Mouse (Mus musculus) E14TG2a.4 (cell line): ENCODE data around the gene Dscaml1.

Experiments used
- H3K27me3 ChIP-seq: 2 replicates; pipeline ENCODE4 v1.6.1; 2014; ENCODE audit warnings: low read length, control low read depth; ENCODE audit not compliant: insufficient read depth
- H3K36me3 ChIP-seq: 2 replicates; pipeline ENCODE4 v1.6.1; 2014; ENCODE audit warnings: low read length, control low read depth; ENCODE audit not compliant: insufficient read depth
- H3K4me1 ChIP-seq: replicated peaks from 2 replicates; pipeline ENCODE4 v1.6.1; 2014; ENCODE audit warnings: low read depth, low read length, control low read depth
- H3K4me3 ChIP-seq: replicated peaks from 2 replicates; pipeline ENCODE4 v1.5.1; 2014; ENCODE audit warnings: mild to moderate bottlenecking, low read length
- H3K9me3 ChIP-seq: 2 replicates; pipeline ENCODE4 v1.6.1; 2014; ENCODE audit warnings: low read length, control low read depth
- CTCF ChIP-seq: conservative IDR thresholded peaks from 2 replicates; pipeline ENCODE4 v1.5.1; 2014; ENCODE audit warnings: low read length
- NANOG ChIP-seq: IDR thresholded peaks from 2 replicates; pipeline ENCODE4 v1.6.1; 2014; ENCODE audit warnings: borderline replicate concordance, low read length, mixed read lengths
- POU5F1 ChIP-seq: IDR thresholded peaks from 2 replicates; pipeline ENCODE4 v1.6.1; 2014; ENCODE audit warnings: low read length, borderline replicate concordance

Gene Dscaml1

GRCm38 (mm10) chr9:45454032-45454431 lies 27.6 kb downstream of the Dscaml1 start:
- no peaks in the 10 kb centered on the region for H3K9me3 ChIP-seq
- peaks cover 5% of the 10 kb centered on the region; the same call in 1 of the 2 replicates for H3K4me1 ChIP-seq
- H3K4me3 ChIP-seq: no peak overlapping the region
- no peaks in the 10 kb centered on the region for H3K36me3 ChIP-seq
- peaks cover 26% of the 10 kb centered on the region for H3K27me3 ChIP-seq
- TF ChIP-seq POU5F1: no peak

GRCm38 (mm10) chr9:45454889-45455610 lies 28.6 kb downstream of the Dscaml1 start:
- Histone ChIP-seq H3K9me3 (no peaks in the 10 kb centered on the region), H3K4me1 (peaks cover 5% of the 10 kb centered on the region; the same call in 1 of the 2 replicates), H3K27me3 (peaks cover 15% of the 10 kb centered on the region; the same call in 1 of the 2 replicates), H3K4me3 (no peak overlapping the region), H3K36me3 (no peaks in the 10 kb centered on the region)
- TF ChIP-seq CTCF (no peak), POU5F1 (no peak), NANOG (no peak)

- no peaks in the 10 kb centered on the region for H3K9me3 ChIP-seq
- peaks cover 6% of the 10 kb centered on the region; the same call in 1 of the 2 replicates for H3K27me3 ChIP-seq
- no peak overlapping the region for H3K4me3 ChIP-seq
- H3K4me1 ChIP-seq: peaks cover 5% of the 10 kb centered on the region; the same call in 1 of the 2 replicates
- no peak for TF ChIP-seq CTCF
- TF ChIP-seq NANOG: no peak
- no peak for TF ChIP-seq POU5F1
- H3K36me3 ChIP-seq: no peaks in the 10 kb centered on the region
These were observed 30.8 kb downstream of the Dscaml1 start for GRCm38 (mm10) chr9:45457200-45457599.

GRCm38 (mm10) chr9:45458363-45458762 lies 31.9 kb downstream of the Dscaml1 start:
- H3K36me3 ChIP-seq: no peaks in the 10 kb centered on the region
- peaks cover 5% of the 10 kb centered on the region; the same call in 1 of the 2 replicates for H3K4me1 ChIP-seq
- H3K27me3 ChIP-seq: 0 out of 2 replicates have a peak, but pooled peaks cover 2% of the 10 kb centered on the region
- H3K4me3 ChIP-seq: no peak overlapping the region
- TF ChIP-seq NANOG: no peak
- no peak for TF ChIP-seq POU5F1
- no peak for TF ChIP-seq CTCF
- no peaks in the 10 kb centered on the region for H3K9me3 ChIP-seq

GRCm38 (mm10) chr9:45465396-45466019 lies 39.1 kb downstream of the Dscaml1 start:
- H3K4me3 ChIP-seq: no peak overlapping the region
- H3K36me3 ChIP-seq: no peaks in the 10 kb centered on the region
- H3K4me1 ChIP-seq: peaks cover 10% of the 10 kb centered on the region
- no peaks in the 10 kb centered on the region for H3K9me3 ChIP-seq
- peaks cover 2% of the 10 kb centered on the region; the same call in 1 of the 2 replicates for H3K27me3 ChIP-seq
- TF ChIP-seq NANOG: no peak
- TF ChIP-seq CTCF: no peak
- TF ChIP-seq POU5F1: no peak

GRCm38 (mm10) chr9:45468235-45468634 lies 41.8 kb downstream of the Dscaml1 start:
- H3K4me1 ChIP-seq: peaks cover 20% of the 10 kb centered on the region
- H3K27me3 ChIP-seq: peaks cover 4% of the 10 kb centered on the region; the same call in 1 of the 2 replicates
- TF ChIP-seq CTCF (no peak), POU5F1 (no peak), NANOG (no peak)
- H3K36me3 ChIP-seq: no peaks in the 10 kb centered on the region
- H3K9me3 ChIP-seq: no peaks in the 10 kb centered on the region
- no peak overlapping the region for H3K4me3 ChIP-seq

GRCm38 (mm10) chr9:45470746-45471471 lies 44.5 kb downstream of the Dscaml1 start:
- no peaks in the 10 kb centered on the region for H3K36me3 ChIP-seq
- TF ChIP-seq POU5F1 (no peak), NANOG (no peak), CTCF (no peak)

GRCm38 (mm10) chr9:45471691-45472090 lies 45.3 kb downstream of the Dscaml1 start:
- TF ChIP-seq CTCF (no peak), NANOG (no peak), POU5F1 (no peak)
- H3K27me3 ChIP-seq: peaks cover 4% of the 10 kb centered on the region
- no peak overlapping the region for H3K4me3 ChIP-seq
- peaks cover 13% of the 10 kb centered on the region for H3K4me1 ChIP-seq
- H3K36me3 ChIP-seq: no peaks in the 10 kb centered on the region
- no peaks in the 10 kb centered on the region for H3K9me3 ChIP-seq

More at GRCm38 (mm10) chr9:45470746-45471471, 44.5 kb downstream of the Dscaml1 start:
- peaks cover 13% of the 10 kb centered on the region for H3K4me1 ChIP-seq
- H3K4me3 ChIP-seq: no peak overlapping the region
- peaks cover 4% of the 10 kb centered on the region for H3K27me3 ChIP-seq
- no peaks in the 10 kb centered on the region for H3K9me3 ChIP-seq
